Mouse (Mus musculus) adrenal gland, adult 18-20 months (tissue): ENCODE data around the gene Ndufaf4. TPM values are rescaled to one million over a fixed set of nuclear protein-coding genes. Genes with fewer than 3 reads are reported as not detected.
"Not testable (repeated sequence)": the region's sequence is repeated elsewhere in the genome, so short reads cannot be mapped to it uniquely, and the experiment has no call there.

Experiments
- DNase-seq, 2 experiments: peaks; one replicate each; pipeline ENCODE4 v3.0.0; 2021 to 2022; ENCODE audit warnings: low spot score in 2 of 2
- long read RNA-seq, 2 experiments: library from polyadenylated mRNA; stranded (forward); transcript quantifications; one replicate each; pipeline ENCODE4 v2.0.0; 2021
- total RNA-seq, 2 experiments: library from RNA; stranded (reverse); gene quantifications; 1 replicate in 1 of 2; 2 replicates in 1 of 2; pipeline ENCODE4 v1.2.3; 2021

Ndufaf4 gene
- total RNA-seq, result 10 to 100 TPM; 36.5 to 48.7 TPM
- long read RNA-seq, experiment 1, transcript Ndufaf4-201 (3 exons, 3,632 nt), result major isoform, 23 of 36 reads
- long read RNA-seq, experiment 1, transcript Ndufaf4-202 (2 exons, 2,358 nt), result minor isoform, 10 of 36 reads
- long read RNA-seq, experiment 1, partial matches to known transcripts, result 1 of 36 reads
- long read RNA-seq, experiment 1, other reads (novel, unspliced or antisense), result 1 of 36 reads
- long read RNA-seq, experiment 2, transcript Ndufaf4-202 (2 exons, 2,358 nt), result minor isoform, 9 of 49 reads
- long read RNA-seq, experiment 2, transcript Ndufaf4-201 (3 exons, 3,632 nt), result major isoform, 35 of 49 reads
- long read RNA-seq, experiment 2, partial matches to known transcripts, result 0 of 49 reads
- long read RNA-seq, experiment 2, other reads (novel, unspliced or antisense), result 5 of 49 reads

DNA sequence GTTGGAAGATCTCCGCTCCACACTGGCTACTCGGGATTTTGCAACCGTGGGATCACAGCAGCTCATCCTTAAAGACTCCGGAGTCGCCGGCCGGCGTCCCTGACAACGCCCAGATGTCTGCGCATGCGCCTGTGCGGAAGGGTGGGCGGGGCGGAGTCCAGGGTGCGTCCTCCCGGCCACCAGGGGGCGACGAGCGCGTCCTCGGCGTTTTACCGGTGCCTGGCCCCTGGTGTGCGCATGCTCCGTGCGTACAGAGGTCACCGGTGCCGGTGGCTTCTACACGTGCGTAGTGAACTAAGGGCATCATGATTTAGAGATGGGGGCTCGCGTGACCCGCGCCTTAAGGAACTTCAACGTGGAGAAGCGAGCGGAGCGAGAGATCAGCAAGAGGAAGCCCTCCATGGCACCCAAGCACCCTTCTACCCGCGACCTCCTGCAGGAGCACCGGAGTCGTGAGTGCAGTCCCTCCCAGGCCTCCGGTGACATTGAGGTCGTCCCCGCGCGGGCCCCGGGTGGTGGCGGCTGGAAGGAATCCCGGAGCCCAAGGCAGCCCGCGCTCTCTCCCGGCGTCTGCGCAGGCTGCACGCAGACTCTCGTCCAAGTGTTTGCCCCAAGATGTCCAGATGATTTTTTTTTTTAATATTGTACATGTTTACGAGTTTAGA is at the start of gene Ndufaf4:
Ndufaf4 (plus strand) TSS at position 233 of the 665 bp plus-strand sequence.
- peak; percentile 100 for DNase-seq

- DNase-seq, result peak; percentile 56 to 75
These were observed 47.2 kb upstream of the Ndufaf4 start, which contains the start of gene Klhl32 for GRCm38 (mm10) chr4:24850401-24851325. TSS of gene Klhl32 (minus strand) at chr4:24851124.

DNA sequence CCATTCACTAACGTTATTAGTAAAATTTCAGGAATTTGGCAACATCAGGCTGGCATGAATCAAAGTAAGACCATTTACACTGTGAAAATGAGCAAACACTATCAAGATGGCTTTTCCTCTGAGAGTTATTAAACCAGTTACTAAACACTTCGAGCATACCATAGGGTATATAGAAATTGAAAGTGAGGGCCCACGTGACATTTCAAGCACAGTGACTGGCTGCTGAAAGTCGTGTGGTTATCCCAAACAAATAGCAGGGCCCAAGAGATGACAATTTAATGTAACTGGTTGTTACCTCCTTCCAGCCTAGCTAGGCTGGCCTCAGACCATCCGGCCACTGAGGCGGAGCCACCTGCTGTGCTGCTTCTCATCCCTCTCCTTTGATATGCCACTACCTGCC is 32.2 kb upstream of the Ndufaf4 start:
- no peak for DNase-seq

DNA sequence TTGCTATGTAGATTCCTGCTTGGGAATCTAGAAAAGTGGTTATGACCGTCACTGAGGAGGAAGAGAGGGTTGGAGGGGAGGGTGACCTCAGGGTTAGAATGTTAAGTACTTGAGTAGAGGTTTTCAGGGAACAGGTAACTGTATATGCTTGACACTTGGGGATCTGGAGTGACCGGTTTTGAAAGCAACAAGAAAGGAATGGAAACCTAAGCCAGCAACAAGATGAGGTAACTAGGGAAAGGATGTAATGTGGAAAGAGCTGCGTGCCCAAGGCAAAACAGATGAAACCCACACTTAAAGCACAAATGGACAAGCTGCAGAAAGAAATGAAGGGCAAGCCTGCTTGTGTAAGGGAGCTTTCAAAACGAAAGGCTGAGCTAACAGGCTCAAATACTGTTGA is 28.7 kb upstream of the Ndufaf4 start:
- DNase-seq, result no peak

DNA sequence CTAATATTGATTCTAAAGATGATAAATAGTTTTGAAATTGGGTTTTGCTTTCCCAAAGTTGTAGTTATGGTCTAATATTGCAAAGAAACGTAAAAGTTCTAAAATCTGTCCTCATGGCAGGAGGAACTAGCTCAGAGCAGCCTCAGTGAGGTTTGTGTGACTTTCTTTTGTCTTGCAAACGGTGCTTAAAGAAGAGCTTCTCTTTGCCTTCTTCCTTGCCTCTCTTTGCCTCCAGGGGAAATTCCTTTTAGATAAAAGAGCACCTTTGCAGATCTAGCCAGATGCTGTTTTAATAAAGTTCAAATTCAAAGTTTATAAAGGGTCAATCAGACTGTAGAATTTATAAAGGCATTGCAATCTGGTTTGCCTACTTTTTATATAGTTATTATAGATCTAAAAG is 8.5 kb upstream of the Ndufaf4 start:
- not testable (repeated sequence) for DNase-seq

DNA sequence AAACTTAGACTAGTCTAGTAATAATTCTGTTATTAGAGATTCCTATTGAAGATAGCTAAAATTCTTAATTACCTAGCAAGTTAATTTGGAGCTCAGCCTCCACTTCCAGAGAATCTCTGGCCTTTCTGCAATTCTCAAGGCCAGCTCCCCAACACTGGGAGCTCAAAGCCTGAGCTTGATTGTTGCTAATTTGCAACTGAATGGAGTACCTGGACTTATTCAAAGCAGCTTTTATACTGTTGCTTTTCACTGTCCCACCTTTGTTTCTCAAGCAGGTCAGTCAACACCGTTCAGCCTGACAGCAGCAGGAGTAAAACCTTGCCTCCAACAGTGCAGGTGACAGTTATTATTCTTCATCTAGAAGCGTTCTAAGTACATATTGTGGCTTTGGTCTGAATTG is 5.6 kb upstream of the Ndufaf4 start:
- not testable (repeated sequence) for DNase-seq

DNA sequence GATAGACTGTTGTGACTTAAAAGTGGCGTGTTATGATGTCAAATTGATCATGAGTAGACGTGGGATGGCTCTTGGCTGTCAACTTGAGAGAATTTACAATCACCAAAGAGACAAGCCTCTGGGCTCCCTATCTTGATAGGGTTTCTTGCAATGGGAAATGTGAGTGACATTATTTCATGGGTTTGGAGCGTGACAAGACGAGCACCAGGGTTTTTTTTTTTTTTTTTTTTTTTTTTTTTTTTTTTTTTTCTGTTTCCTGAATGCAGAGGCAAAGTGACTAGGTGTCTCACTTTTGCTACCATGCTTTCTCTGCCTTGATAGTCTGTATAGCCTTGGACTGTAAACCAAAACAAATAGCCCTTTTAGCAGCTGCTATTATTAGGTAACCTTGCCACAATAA is 3.3 kb upstream of the Ndufaf4 start:
- DNase-seq, result no peak

- DNase-seq, result no peak
These were observed 1.1 kb upstream of the Ndufaf4 start for GRCm38 (mm10) chr4:24896829-24897228.

DNA sequence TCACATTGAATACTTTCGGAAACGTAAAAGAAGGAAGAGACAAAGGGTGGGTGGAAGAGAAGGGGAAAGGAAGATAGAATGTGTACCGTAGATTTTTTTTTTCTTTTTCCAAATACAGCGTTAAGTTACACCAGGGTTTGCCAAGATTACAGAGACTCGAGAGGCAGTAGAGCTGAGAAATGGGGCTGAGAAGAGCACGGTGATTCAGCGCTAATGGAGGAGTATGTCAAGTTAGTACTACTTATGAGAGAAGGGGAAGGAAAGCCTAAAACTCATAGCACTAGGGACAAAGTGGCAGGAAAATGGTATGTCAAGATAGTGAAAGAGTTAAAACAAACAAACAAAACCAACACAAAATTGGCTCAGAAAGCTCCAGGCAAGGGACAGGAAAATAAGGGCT is 532 bp upstream of the Ndufaf4 start:
- DNase-seq, result no peak

DNA sequence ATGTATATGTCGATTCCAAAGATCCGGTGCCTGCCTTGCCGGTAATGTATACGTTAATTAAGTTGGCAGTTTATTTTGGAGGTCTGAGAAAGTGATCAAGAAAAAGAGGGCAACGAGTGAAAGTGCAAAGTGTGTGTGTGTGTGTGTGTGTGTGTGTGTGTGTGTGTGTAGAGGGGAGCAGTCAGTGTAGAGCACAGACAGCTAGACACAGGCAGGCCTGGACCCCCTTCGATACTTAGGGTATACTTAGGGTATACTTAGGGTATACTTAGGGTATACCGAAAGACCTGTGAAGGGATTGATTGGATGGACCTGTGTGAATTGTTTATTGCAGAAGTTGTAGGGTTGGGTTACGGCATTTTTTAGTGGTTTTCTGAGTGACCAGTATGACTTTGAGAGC is 753 bp downstream of the Ndufaf4 start:
- no peak for DNase-seq

DNA sequence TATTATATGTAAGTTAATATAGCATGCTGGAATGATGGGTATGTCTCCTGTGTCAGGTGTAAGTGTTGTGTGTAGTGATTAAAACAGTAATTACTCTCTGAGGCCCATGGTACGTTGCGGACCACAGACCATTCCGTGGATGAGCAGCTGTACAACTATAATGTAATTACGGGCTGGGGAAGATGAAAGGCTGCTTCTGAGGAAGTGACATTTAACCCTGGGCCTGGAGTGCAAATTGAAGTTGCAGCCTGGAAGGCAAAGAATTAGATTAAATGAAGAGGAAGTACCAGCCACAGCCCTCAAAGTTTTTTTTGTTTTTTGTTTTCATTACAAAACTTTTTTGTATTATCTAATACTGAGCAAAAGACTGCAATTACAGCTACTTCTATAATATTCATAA is 1.3 kb downstream of the Ndufaf4 start:
- no peak for DNase-seq

GRCm38 (mm10) chr4:24907745-24908144 is 9.9 kb downstream of the Ndufaf4 start:
- DNase-seq, result no peak

DNA sequence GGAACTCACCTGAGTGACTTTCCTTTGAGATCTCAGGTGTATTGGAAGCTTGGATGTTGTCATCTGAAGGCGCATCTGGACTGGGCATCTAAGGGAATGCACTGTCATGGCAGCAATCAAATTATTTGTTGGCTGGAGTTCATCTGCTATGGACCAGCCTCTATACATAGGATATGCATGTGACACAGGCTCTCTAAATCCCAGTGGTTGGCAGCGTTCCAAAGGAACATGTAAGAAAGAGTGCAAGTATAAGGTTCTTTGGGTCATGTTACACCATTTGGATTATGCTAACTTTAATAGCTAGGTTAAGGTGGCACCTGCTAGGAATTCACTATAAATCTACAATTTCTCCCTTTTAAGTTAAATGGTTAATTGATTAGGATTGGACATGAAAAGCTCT is 17.7 kb downstream of the Ndufaf4 start:
- DNase-seq, result no peak

GRCm38 (mm10) chr4:24920006-24920577 is 22.2 kb downstream of the Ndufaf4 start:
- DNase-seq, result no peak

DNA sequence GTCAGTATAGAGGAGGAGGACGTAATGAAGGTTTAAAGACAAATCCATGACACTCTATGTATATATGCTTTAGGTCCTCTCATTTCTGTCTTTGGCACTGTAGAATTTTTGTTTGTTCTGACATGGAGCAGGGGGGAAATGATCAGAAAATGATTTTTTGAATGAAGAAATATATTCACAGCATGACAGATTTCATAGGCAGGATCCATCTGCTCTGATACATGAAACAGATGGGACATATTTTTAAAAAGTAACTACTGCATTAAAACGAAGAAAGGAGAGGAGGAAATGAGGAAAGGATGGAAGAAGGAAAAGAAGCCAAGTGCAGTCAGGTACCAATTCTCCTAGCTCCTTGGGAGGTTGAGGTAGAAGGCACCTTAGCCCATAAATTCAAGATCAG is 26.8 kb downstream of the Ndufaf4 start:
- DNase-seq, result no peak

- DNase-seq, result no peak
These were observed 30.4 kb downstream of the Ndufaf4 start for GRCm38 (mm10) chr4:24928260-24928780.

DNA sequence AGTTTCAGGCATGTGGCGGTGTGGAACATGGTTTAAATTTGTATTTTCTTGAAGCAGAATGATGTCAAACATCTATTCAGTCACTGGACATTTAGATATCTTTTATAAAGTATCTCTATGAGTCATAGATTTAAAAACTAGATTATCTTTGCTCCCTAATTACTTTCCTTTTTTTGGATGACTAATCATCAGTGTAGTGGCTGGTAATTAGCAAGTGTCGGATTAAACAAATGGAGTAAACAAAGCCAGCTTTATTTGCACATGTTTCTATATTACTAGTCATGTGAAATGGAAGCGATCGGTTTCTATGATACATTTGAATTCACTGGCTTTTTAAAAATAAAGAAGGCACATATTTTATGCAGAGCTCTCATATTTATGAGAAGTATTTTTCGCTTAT is 31.0 kb downstream of the Ndufaf4 start:
- no peak for DNase-seq

- DNase-seq, result no peak
These were observed 45.0 kb downstream of the Ndufaf4 start for GRCm38 (mm10) chr4:24942728-24943424.
